Mouse (Mus musculus) neural tube, embryonic 13.5 days (tissue): Measurements from ENCODE around the gene Ptchd1. TPM values are rescaled to one million over a fixed set of nuclear protein-coding genes. Genes with fewer than 3 reads are reported as not detected.

Experiments used
- ATAC-seq: fragments of 200-750 bp; cut with Nextera tagmentation; 2 replicates; pipeline ENCODE4 v1.8.0; 2017; ENCODE audit warnings: low read depth, mild to moderate bottlenecking, moderate TSS enrichment, moderate library complexity
- H3K27ac ChIP-seq: fragments of 300-500 bp; sonication (generic); replicated peaks from 2 replicates; pipeline ENCODE4 v1.5.1; 2015; ENCODE audit warnings: moderate library complexity, mild to moderate bottlenecking, inconsistent platforms
- H3K27me3 ChIP-seq: fragments of 300-500 bp; sonication (generic); 2 replicates; pipeline ENCODE4 v1.6.1; 2015; ENCODE audit warnings: mild to moderate bottlenecking, inconsistent platforms
- H3K36me3 ChIP-seq: fragments of 300-500 bp; sonication (generic); 2 replicates; pipeline ENCODE4 v1.6.1; 2015; ENCODE audit warnings: mild to moderate bottlenecking, inconsistent platforms
- H3K4me1 ChIP-seq: fragments of 300-500 bp; sonication (generic); replicated peaks from 2 replicates; pipeline ENCODE4 v1.6.1; 2015; ENCODE audit warnings: inconsistent platforms
- H3K4me2 ChIP-seq: fragments of 300-500 bp; sonication (generic); 2 replicates; pipeline ENCODE4 v1.6.1; 2015; ENCODE audit warnings: inconsistent platforms, mild to moderate bottlenecking, moderate library complexity
- H3K4me3 ChIP-seq: fragments of 300-500 bp; sonication (generic); 2 replicates; pipeline ENCODE4 v1.5.1; 2015; ENCODE audit warnings: mild to moderate bottlenecking, inconsistent platforms
- H3K9ac ChIP-seq: fragments of 300-500 bp; sonication (generic); 2 replicates; pipeline ENCODE4 v1.6.1; 2015; ENCODE audit warnings: moderate library complexity, mild to moderate bottlenecking, inconsistent platforms
- H3K9me3 ChIP-seq: fragments of 300-500 bp; sonication (generic); 2 replicates; pipeline ENCODE4 v1.6.1; 2016; ENCODE audit warnings: inconsistent platforms
- WGBS: fragments of 180-500 bp; shearing (Covaris S2); methylation state at CpG from one replicate; pipeline ENCODE4 v1.1.7; 2015; 5-methylcytosine and 5-hydroxymethylcytosine counted together
- polyA plus RNA-seq: library from polyadenylated mRNA; unstranded; fragments of >200 nt; fragmentation: Nextera tagmentation; extraction: Ambion mirVana; gene quantifications from 2 replicates; pipeline ENCODE4 v1.2.1, GENCODE M21; 2015

Ptchd1 gene
- polyA plus RNA-seq, 1 experiment from 2014 or later, result 6.9 TPM

DNA sequence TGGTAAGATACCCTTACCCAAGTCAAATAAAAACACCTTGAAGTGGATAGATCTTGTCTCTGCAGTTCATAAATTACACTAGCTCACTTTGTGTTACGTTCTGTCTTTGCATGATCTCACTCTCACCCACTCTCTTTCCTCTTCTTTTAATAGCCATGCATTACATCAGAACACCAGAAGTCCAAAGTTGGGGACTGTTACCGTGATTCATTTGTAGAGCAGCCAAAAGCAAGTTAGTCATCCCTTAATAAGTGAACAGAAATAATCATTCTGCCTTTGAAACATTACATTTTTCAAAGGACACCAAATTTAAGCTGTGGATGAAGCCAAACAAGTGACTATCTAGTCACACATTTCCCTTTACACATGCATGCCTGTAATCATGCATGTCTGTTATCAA is 31.1 kb downstream of the Ptchd1 start:
- no peak for ATAC-seq
- H3K4me2 ChIP-seq, result no peak overlapping the region
- H3K27ac ChIP-seq, result no peak overlapping the region
- H3K9ac ChIP-seq, result no peak overlapping the region
- no peaks in the 10 kb centered on the region for H3K4me1 ChIP-seq
- H3K9me3 ChIP-seq, result no peaks in the 10 kb centered on the region
- no peak overlapping the region for H3K4me3 ChIP-seq
- H3K27me3 ChIP-seq, result no peaks in the 10 kb centered on the region
- 75% methylated on average over 2 of the region's 2 CpGs for WGBS
- H3K36me3 ChIP-seq, result no peaks in the 10 kb centered on the region

DNA sequence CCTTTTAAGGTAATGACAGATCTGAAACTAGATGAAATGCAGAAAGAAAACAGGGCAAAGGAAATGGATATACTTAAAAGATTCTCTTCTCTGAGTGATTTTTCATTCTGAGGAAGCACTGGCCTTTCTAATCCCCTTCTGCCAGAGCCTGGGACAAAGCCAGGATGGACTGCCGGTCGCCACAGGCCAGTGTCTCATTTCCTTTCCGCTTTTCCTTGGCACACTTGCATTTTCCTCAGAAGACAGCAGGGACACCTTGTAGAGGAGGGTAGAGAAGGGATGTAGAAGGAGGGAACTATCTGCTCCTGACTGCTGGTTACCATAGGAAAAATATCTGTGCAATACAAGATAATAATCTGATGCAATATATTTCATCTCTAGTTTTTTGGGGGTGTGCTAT is 32.1 kb downstream of the Ptchd1 start:
- no peak overlapping the region for H3K4me2 ChIP-seq
- no peak for ATAC-seq
- no peaks in the 10 kb centered on the region for H3K9me3 ChIP-seq
- no peak overlapping the region for H3K4me3 ChIP-seq
- no peaks in the 10 kb centered on the region for H3K27me3 ChIP-seq
- H3K4me1 ChIP-seq, result no peaks in the 10 kb centered on the region
- H3K27ac ChIP-seq, result no peak overlapping the region
- 73% methylated on average over 3 of the region's 3 CpGs for WGBS
- H3K36me3 ChIP-seq, result no peaks in the 10 kb centered on the region
- H3K9ac ChIP-seq, result no peak overlapping the region

DNA sequence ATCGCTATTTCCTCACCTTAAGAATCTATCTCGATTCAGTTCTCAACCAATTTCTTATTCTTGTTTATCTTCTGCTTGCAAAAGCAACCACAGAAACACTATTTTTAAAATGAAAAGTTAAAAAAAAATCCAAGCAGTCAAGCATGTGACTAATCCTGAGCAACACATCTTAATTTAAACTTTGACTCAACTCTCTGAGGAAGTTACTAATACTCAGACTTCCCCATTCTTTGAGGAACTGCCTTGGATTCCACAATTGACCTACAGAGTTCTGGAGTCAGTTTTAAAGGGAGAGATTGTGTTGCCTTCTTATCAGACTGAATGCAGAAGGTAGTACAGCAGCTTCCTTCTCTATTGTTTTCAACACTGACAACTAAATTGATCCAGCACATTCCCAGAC is 39.0 kb downstream of the Ptchd1 start:
- no peak overlapping the region for H3K4me2 ChIP-seq
- H3K9ac ChIP-seq, result no peak overlapping the region
- H3K4me1 ChIP-seq, result no peaks in the 10 kb centered on the region

DNA sequence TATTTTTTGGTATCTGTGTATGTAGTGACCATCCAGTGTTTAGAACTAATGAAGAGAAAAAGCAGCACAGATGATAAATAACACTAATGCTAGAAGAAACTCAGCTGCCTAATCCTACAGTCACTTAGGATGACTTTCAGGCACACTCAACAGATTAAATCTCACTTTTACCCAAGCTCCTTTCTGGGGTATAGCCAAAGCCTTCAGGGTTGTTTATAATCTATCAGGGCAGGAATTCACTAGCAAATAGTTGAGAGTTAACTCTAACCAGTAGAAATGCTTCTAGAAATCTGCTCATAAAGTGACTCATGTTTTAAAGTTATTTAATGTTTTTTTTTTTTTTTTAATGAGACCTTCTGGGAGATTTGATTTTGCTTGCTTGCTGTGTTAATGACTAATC is 43.8 kb downstream of the Ptchd1 start:
- no peaks in the 10 kb centered on the region for H3K4me1 ChIP-seq
- no peaks in the 10 kb centered on the region for H3K27me3 ChIP-seq
- ATAC-seq, result no peak
- H3K36me3 ChIP-seq, result no peaks in the 10 kb centered on the region
- no peak overlapping the region for H3K27ac ChIP-seq
- H3K9me3 ChIP-seq, result no peaks in the 10 kb centered on the region
- H3K4me3 ChIP-seq, result no peak overlapping the region
- no peak overlapping the region for H3K4me2 ChIP-seq
- no peak overlapping the region for H3K9ac ChIP-seq

More for the DNA sequence above, 39.0 kb downstream of the Ptchd1 start:
- H3K27ac ChIP-seq, result no peak overlapping the region
- no peak overlapping the region for H3K4me3 ChIP-seq
- WGBS, result 94% methylated on average over 2 of the region's 2 CpGs
- H3K27me3 ChIP-seq, result no peaks in the 10 kb centered on the region
- H3K9me3 ChIP-seq, result no peaks in the 10 kb centered on the region
- ATAC-seq, result no peak
- no peaks in the 10 kb centered on the region for H3K36me3 ChIP-seq

DNA sequence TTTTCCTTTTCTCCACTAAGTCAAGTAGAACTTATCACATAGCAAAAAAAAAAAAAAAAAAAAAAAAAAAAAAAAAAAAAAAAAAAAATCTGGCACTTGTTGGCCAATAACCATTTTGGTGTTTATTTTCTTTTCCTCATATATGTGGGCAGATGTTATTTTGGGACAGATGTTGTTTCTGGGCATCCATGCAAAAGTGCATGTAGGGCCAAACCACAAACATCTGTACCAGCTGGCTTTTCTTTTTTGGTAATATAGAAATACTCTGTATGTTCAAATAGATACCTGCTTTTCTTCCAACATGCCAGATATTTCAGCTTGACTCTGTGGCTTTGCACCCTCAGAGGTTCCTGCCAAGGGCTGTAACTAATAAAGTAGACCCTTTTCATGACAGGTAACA is 51.2 kb downstream of the Ptchd1 start:
- no peak overlapping the region for H3K9ac ChIP-seq
- no peak for ATAC-seq
- H3K4me1 ChIP-seq, result no peaks in the 10 kb centered on the region
- H3K27ac ChIP-seq, result no peak overlapping the region
- no peak overlapping the region for H3K4me3 ChIP-seq
- H3K9me3 ChIP-seq, result no peaks in the 10 kb centered on the region
- H3K36me3 ChIP-seq, result no peaks in the 10 kb centered on the region
- H3K4me2 ChIP-seq, result no peak overlapping the region
- no peaks in the 10 kb centered on the region for H3K27me3 ChIP-seq

DNA sequence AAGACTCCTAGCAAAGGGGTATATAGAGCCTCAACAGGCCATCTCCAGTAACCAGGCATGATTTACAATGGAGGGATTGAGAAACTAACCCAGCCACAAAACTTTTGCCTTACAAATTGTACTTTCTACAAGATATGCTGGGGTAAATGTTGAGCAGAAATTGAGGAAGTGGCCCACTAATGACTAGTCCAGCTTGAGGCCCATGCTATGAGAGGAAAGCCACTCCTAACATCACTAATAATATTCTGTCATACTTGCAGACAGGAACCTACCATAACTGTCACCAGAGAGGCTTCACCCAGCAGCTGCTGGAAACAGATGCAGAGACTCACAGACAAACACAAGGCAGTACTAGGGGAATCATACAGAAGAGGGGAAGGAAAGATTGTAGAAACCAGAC is 79.8 kb downstream of the Ptchd1 start:
- Histone ChIP-seq H3K4me1 (no peaks in the 10 kb centered on the region), H3K4me3 (no peak overlapping the region), H3K27me3 (no peaks in the 10 kb centered on the region), H3K27ac (no peak overlapping the region), H3K36me3 (no peaks in the 10 kb centered on the region), H3K4me2 (no peak overlapping the region), H3K9ac (no peak overlapping the region), H3K9me3 (no peaks in the 10 kb centered on the region)
- no peak for ATAC-seq

Other genes starting within 250 kb of the Ptchd1 start
- 0.88 TPM in 1 of 2 replicates, not detected in the other for gene Gm15155, start 927 bp upstream of the Ptchd1 start, polyA plus RNA-seq